Mouse (Mus musculus) spleen, adult 2 months (tissue): ENCODE results near the gene Hivep1.

Experiments
- CTCF ChIP-seq: fragments of 200-500 bp; IDR thresholded peaks from 2 replicates; pipeline ENCODE4 v1.5.1; 2011; ENCODE audit warnings: mild to moderate bottlenecking, inconsistent platforms; ENCODE audit not compliant: insufficient read depth, insufficient read length, insufficient replicate concordance; ENCODE audit errors: extremely low read depth
- POLR2A ChIP-seq: fragments of 200-500 bp; IDR thresholded peaks from 2 replicates; pipeline ENCODE4 v1.6.1; 2011; ENCODE audit warnings: low read depth, low read length, inconsistent platforms

DNA sequence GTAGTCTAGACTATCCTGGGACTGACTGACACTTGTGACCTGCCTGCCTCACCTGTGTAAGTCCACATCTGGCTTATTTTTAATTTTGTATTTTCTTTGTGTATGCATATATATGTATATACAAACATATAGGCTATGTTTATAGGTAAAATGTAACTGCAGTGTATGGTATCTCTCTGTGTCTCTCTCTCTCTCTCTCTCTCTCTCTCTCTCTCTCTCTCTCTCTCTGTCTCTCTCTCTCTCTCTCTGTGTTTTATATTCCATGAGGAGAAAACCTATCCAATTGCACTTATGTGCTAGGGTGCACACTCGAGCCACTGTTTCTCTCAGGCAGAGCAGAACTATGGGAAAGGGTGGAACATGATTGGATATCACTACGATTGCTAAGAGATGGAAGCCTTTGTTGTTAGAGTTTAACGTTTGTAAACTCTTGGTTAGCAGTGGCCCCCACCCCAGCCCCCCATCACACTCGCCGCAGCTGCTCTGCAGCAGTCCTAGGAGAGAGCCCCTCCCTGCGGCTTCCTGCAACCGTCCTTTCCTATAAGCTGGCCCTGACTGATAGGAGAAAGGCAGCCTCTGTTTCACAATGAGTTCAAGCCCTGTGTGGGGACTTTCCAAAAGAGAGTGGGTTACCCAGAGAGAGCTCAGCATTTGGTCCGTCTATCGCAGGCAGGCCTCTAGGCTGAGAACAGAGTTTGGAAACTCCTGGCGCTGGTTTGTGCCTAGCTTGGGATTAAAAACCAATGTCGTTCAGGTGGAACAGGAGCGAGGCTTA, 41.6 kb downstream of the Hivep1 start:
- TF ChIP-seq POLR2A (no peak), CTCF (no peak)
